In genomic region chr13:64107535-64107934, GRCm38 (mm10) we compare ENCODE assay signal across 12 mouse cellular contexts. TPM values are rescaled to one million over a fixed set of nuclear protein-coding genes. Genes with fewer than 3 reads are reported as not detected.
A peak's percentile ranks its signal among the peaks of the same experiment; 100 is the strongest.
DNase-seq lines count a peak whose midpoint lies in the region; ATAC-seq and TF ChIP-seq lines count a peak whose summit lies in the region.
"Had no signal": no experiment of that assay in that cellular context is flagged by ENCODE, and none has a peak within 500 bp of the region (broad histone marks: within the 10 kb centered on the region; RNA-seq: fewer than 3 reads in every experiment).

No protein-coding gene starts in this region.

- H3K9me3 ChIP-seq in lung, embryonic 14.5 days (ENCODE audit: low read depth, low read length), result no peaks in the 10 kb centered on the region
- H3K9me3 ChIP-seq in liver, embryonic 12.5 days (replicated peaks), result no peaks in the 10 kb centered on the region
- H3K9me3 ChIP-seq in neural tube, embryonic 13.5 days, result no peaks in the 10 kb centered on the region
- no peaks in the 10 kb centered on the region for H3K9me3 ChIP-seq in intestine, embryonic 15.5 days
- H3K9me3 ChIP-seq: limb, embryonic 12.5 days had no signal

- H3K27me3 ChIP-seq in lung, embryonic 14.5 days (ENCODE audit: insufficient read depth, low read length), result no peaks in the 10 kb centered on the region
- no peaks in the 10 kb centered on the region for H3K27me3 ChIP-seq in liver, embryonic 12.5 days (replicated peaks)
- no peaks in the 10 kb centered on the region for H3K27me3 ChIP-seq in neural tube, embryonic 13.5 days
- no peaks in the 10 kb centered on the region for H3K27me3 ChIP-seq in intestine, embryonic 15.5 days (replicated peaks)
- H3K27me3 ChIP-seq: limb, embryonic 12.5 days had no signal

- peak; percentile 57 for DNase-seq in lung, embryonic 14.5 days
- no peak for DNase-seq in lung, adult 18-20 months
- DNase-seq in embryo, embryonic 9.5 days (ENCODE audit: extremely low spot score), result peak; percentile 66
- DNase-seq: adrenal gland, postnatal 25 days; gastrocnemius, postnatal 25 days; kidney, adult 8-10 months had no signal

- peak; percentile 60; the same call in 1 of the 2 replicates for ATAC-seq in lung, embryonic 14.5 days (ENCODE audit: insufficient read depth)
- no peak for ATAC-seq in liver, embryonic 12.5 days
- peak; percentile 83 for ATAC-seq in neural tube, embryonic 13.5 days (ENCODE audit: low read depth)
- no peak for ATAC-seq in cerebellum, adult (ENCODE audit: insufficient number of reproducible peaks, low FRiP score, low TSS enrichment)
- ATAC-seq in intestine, embryonic 15.5 days, result no peak

- 21% methylated on average over 8 of the region's 8 CpGs for WGBS in lung, embryonic 14.5 days
- 32% methylated on average over 8 of the region's 8 CpGs for WGBS in liver, embryonic 12.5 days (ENCODE audit: insufficient replicate concordance)
- WGBS in neural tube, embryonic 13.5 days, result 5% methylated on average over 8 of the region's 8 CpGs
- 38% methylated on average over 8 of the region's 8 CpGs for WGBS in intestine, embryonic 15.5 days

- no peak for TF ChIP-seq CTCF in lung, embryonic 14.5 days (IDR thresholded peaks at IDR 0.05; ENCODE audit: low read depth)

- peak overlapping the region; percentile 15; the same call in 1 of the 2 replicates for H3K4me2 ChIP-seq in lung, embryonic 14.5 days
- 0 out of 2 replicates have a peak overlapping the region, but pooled peaks have one; percentile 4 for H3K4me2 ChIP-seq in liver, embryonic 12.5 days
- peak overlapping the region; percentile 40 for H3K4me2 ChIP-seq in neural tube, embryonic 13.5 days
- no peak overlapping the region for H3K4me2 ChIP-seq in intestine, embryonic 15.5 days (replicated peaks)
- H3K4me2 ChIP-seq: limb, embryonic 12.5 days had no signal

- H3K36me3 ChIP-seq in lung, embryonic 14.5 days (ENCODE audit: insufficient read depth), result no peaks in the 10 kb centered on the region
- H3K36me3 ChIP-seq in liver, embryonic 12.5 days, result no peaks in the 10 kb centered on the region
- H3K36me3 ChIP-seq in neural tube, embryonic 13.5 days, result no peaks in the 10 kb centered on the region
- H3K36me3 ChIP-seq in intestine, embryonic 15.5 days, result no peaks in the 10 kb centered on the region
- H3K36me3 ChIP-seq: limb, embryonic 12.5 days had no signal

- no peaks in the 10 kb centered on the region for H3K4me1 ChIP-seq in lung, embryonic 14.5 days (ENCODE audit: insufficient read depth)
- peaks cover 12% of the 10 kb centered on the region for H3K4me1 ChIP-seq in liver, embryonic 12.5 days
- peaks cover 23% of the 10 kb centered on the region for H3K4me1 ChIP-seq in neural tube, embryonic 13.5 days (replicated peaks)
- 0 out of 2 replicates have a peak, but pooled peaks cover 4% of the 10 kb centered on the region for H3K4me1 ChIP-seq in intestine, embryonic 15.5 days (replicated peaks)

- H3K4me3 ChIP-seq in lung, embryonic 14.5 days (ENCODE audit: low read depth, low read length), result no peak overlapping the region
- H3K4me3 ChIP-seq in liver, embryonic 12.5 days, result no peak overlapping the region
- H3K4me3 ChIP-seq in neural tube, embryonic 13.5 days, result no peak overlapping the region
- no peak overlapping the region for H3K4me3 ChIP-seq in intestine, embryonic 15.5 days (replicated peaks)
- H3K4me3 ChIP-seq: limb, embryonic 12.5 days had no signal

- no peak overlapping the region for H3K9ac ChIP-seq in lung, embryonic 14.5 days
- no peak overlapping the region for H3K9ac ChIP-seq in liver, embryonic 12.5 days
- peak overlapping the region; percentile 49; the same call in 1 of the 2 replicates for H3K9ac ChIP-seq in neural tube, embryonic 13.5 days
- no peak overlapping the region for H3K9ac ChIP-seq in intestine, embryonic 15.5 days
- H3K9ac ChIP-seq: limb, embryonic 12.5 days had no signal

- H3K27ac ChIP-seq in lung, embryonic 14.5 days (ENCODE audit: low read depth), result no peak overlapping the region
- no peak overlapping the region for H3K27ac ChIP-seq in liver, embryonic 12.5 days
- peak overlapping the region; percentile 54 for H3K27ac ChIP-seq in neural tube, embryonic 13.5 days (replicated peaks)
- H3K27ac ChIP-seq in intestine, embryonic 15.5 days, result no peak overlapping the region
- H3K27ac ChIP-seq: limb, embryonic 12.5 days had no signal

RNA-seq across cellular contexts. Expression of gene Hsd17b3, which starts 18.5 kb away (rescaled TPM):
- not detected in 2 replicates for polyA plus RNA-seq in lung, embryonic 14.5 days (2014; fragmentation: Nextera tagmentation; extraction: Ambion mirVana)
- polyA plus RNA-seq in liver, embryonic 12.5 days (2016; fragmentation: Nextera tagmentation; extraction: Ambion mirVana), result not detected in 2 replicates
- polyA plus RNA-seq in neural tube, embryonic 13.5 days (2015; fragmentation: Nextera tagmentation; extraction: Ambion mirVana), result not detected in 2 replicates
- polyA plus RNA-seq in intestine, embryonic 15.5 days (2015; fragmentation: Nextera tagmentation; extraction: Ambion mirVana), result not detected in 2 replicates
- polyA plus RNA-seq: limb, embryonic 12.5 days; thymus, postnatal 0 days had no signal

RNA-seq across cellular contexts. Expression of gene Slc35d2, which starts 21.6 kb away (rescaled TPM):
- 4.4 and 4.7 TPM in 2 replicates for polyA plus RNA-seq in lung, embryonic 14.5 days (2014; fragmentation: Nextera tagmentation; extraction: Ambion mirVana)
- 3.0 and 3.6 TPM in 2 replicates for polyA plus RNA-seq in liver, embryonic 12.5 days (2016; fragmentation: Nextera tagmentation; extraction: Ambion mirVana)
- 2.5 and 2.6 TPM in 2 replicates for polyA plus RNA-seq in neural tube, embryonic 13.5 days (2015; fragmentation: Nextera tagmentation; extraction: Ambion mirVana)
- polyA plus RNA-seq in intestine, embryonic 15.5 days (2015; fragmentation: Nextera tagmentation; extraction: Ambion mirVana), result 4.6 and 6.7 TPM in 2 replicates

RNA-seq across cellular contexts. Expression of gene Zfp367, which starts 45.5 kb away (rescaled TPM):
- 29.5 and 33.6 TPM in 2 replicates for polyA plus RNA-seq in lung, embryonic 14.5 days (2014; fragmentation: Nextera tagmentation; extraction: Ambion mirVana)
- polyA plus RNA-seq in liver, embryonic 12.5 days (2016; fragmentation: Nextera tagmentation; extraction: Ambion mirVana), result 26.1 and 27.2 TPM in 2 replicates
- 4.6 and 6.0 TPM in 2 replicates for polyA plus RNA-seq in neural tube, embryonic 13.5 days (2015; fragmentation: Nextera tagmentation; extraction: Ambion mirVana)
- 18.8 and 21.6 TPM in 2 replicates for polyA plus RNA-seq in intestine, embryonic 15.5 days (2015; fragmentation: Nextera tagmentation; extraction: Ambion mirVana)

RNA-seq across cellular contexts. Expression of gene Habp4, which starts 54.1 kb away (rescaled TPM):
- polyA plus RNA-seq in lung, embryonic 14.5 days (2014; fragmentation: Nextera tagmentation; extraction: Ambion mirVana), result 28.5 and 30.1 TPM in 2 replicates
- 14.0 TPM in 2 replicates for polyA plus RNA-seq in liver, embryonic 12.5 days (2016; fragmentation: Nextera tagmentation; extraction: Ambion mirVana)
- polyA plus RNA-seq in neural tube, embryonic 13.5 days (2015; fragmentation: Nextera tagmentation; extraction: Ambion mirVana), result 35.0 and 37.3 TPM in 2 replicates
- polyA plus RNA-seq in intestine, embryonic 15.5 days (2015; fragmentation: Nextera tagmentation; extraction: Ambion mirVana), result 16.8 and 17.4 TPM in 2 replicates

Comparison
In these comparisons a context has a peak if more than half of its experiments do, and no peak if none do; other contexts are left out.
1. DNase-seq: peak in lung, embryonic 14.5 days (single experiment) and embryo, embryonic 9.5 days (single experiment); none in lung, adult 18-20 months (0 of 2).
2. ATAC-seq: peak in lung, embryonic 14.5 days (single experiment) and neural tube, embryonic 13.5 days (single experiment); none in liver, embryonic 12.5 days (single experiment), cerebellum, adult (single experiment) and intestine, embryonic 15.5 days (single experiment).